Mouse (Mus musculus) retina, adult 2 months (tissue): ENCODE measurements at regions not wholly inside any gene's neighbourhood (a gene's known extent, or its start where the extent isn't known, plus 50 kb on each side); places are given as distances from the start of the nearest gene placed in this dataset.

Source experiments
- DNase-seq: peaks from one replicate; pipeline ENCODE4 v3.0.0-alpha.2; 2012; ENCODE audit warnings: low read depth, low spot score

DNA sequence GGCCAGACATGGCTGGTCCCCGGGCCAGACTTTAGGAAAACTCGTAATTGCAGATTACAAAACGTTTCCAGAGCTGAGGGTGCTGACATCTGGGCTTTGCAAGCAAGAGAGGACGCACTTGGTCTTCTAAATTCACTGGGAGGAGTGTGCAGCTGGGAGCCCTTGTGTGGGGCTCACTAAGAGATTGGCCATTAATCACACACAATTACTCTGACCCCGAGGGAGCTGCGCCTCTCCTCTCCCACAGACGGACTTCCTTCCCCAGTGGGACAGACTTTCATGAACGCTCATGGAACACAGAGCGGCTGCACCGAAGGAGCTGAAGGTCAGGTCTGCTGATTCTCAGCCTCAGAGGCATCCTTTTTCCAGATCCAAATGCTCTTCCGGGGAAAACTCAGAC lies 407.2 kb downstream of the Med13l start:
- DNase-seq = no peak

DNA sequence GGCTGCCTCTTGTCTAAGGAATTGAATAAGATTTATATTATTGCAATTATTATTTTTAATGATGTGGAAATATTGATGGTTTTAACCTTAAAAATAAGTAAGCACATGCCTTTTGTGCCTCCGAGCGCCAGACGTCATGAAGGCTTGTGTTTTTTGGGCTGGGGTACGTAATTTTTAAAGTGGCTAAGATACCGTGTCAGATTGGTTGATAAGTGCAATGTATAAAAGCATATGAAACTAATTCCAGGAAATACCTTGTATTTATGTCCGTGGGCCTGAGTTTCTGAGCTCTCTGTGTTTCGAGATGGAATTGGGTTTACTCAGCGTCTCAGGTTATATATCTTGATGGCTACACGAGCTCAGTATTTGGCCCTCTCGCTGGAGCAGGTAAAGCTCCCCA lies 414.7 kb downstream of the Med13l start:
- no peak for DNase-seq

DNA sequence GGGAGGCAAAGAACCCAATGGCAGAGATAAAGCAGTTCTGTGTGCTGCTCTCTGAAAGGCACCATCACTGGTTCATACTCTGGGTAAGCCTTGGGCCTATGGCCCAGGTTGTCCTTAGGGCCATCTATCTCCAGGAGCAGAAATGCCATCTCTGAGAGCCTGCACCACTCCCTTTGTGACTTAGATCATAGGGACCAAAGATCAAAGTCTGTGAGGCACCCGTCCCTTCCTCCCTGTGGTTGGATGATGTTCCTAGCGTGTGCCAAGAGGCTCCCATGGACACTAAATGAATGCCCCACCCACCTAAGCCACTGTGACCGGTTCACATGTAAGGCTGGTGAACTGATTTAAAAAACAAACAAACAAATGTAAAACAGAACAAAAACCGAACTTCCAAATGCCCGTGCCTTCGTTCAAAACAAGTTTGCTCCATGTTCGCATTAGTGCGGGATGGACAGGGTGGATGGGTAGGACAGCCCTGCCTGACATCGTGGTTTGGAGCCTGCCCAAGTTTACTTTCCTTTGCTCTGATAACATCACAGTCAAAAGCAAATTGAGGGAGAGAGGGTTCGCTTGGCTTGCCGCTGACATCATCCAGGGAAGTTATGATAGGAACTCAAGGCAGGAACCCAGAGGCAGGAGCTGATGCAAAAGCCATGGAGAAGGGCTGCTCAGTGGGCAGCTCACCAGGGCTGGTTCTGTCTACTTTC lies 418.6 kb downstream of the Med13l start:
- no peak for DNase-seq

DNA sequence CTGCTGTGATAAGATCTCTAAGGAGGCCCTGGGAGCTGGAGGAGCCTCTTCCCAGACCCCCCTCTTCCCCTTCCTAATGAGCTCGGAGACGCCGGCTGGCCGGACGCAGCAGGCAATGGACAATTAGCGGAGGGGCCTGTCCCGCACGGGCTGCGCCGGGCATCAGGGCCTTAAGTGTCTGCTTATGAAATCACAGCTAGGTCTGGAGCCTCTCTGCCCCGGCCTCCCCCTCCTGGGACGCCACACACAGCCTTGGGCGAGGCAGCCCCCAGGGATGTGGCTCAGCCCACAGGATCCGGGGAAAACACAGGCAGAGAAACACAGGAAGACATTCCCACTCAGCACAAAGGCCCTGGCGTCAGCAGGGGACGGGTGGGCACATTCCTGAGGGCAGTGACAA lies 420.6 kb downstream of the Med13l start:
- DNase-seq = no peak

DNA sequence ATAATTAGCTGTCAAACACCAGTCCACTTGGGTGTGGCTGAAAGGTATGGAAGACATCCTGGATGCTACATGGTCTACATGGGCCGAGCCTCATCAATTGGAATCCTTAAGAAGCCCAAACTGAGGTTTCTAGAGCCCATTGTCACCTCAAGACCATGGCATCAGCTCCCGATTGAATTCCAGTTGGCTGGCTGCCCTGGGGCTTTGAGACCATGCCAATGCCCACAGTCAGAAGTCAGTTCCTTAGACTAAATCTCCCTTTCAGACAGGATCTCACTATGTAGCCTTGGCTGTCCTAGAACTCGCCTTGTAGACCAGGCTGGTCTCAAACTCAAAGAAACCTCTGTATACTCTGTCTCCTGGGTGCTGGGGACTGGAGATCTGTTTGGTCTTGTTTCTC lies 423.8 kb downstream of the Med13l start:
- no peak for DNase-seq

DNA sequence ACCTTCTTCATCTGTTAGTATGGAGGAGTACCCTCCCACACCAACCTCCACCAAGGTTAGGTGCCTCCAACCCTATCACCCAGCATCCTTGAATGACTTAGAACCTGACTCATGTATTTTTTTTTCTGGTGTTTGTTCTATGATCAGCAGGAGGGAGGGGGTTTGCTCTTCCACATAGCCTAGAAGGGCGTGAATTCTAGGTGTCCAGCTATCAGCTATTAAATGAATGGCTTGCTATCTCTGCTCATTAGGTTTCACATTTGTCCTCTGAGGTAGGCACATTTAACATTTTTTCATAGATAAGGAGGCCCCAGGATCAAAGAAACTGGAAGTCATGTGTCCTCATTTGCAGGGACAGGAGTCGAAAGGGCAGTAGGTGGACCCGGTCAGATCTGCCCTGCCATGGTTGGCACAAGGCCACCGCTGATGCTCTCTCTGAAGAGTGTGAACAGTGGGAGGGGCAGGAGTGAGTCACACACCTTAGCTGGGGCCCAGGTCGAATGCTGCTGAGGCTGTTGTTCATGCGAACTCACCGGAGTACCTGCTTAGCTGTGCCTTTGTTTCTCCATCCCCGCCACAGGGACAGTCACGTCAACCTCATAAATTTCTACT lies 424.4 kb downstream of the Med13l start:
- DNase-seq = no peak

DNA sequence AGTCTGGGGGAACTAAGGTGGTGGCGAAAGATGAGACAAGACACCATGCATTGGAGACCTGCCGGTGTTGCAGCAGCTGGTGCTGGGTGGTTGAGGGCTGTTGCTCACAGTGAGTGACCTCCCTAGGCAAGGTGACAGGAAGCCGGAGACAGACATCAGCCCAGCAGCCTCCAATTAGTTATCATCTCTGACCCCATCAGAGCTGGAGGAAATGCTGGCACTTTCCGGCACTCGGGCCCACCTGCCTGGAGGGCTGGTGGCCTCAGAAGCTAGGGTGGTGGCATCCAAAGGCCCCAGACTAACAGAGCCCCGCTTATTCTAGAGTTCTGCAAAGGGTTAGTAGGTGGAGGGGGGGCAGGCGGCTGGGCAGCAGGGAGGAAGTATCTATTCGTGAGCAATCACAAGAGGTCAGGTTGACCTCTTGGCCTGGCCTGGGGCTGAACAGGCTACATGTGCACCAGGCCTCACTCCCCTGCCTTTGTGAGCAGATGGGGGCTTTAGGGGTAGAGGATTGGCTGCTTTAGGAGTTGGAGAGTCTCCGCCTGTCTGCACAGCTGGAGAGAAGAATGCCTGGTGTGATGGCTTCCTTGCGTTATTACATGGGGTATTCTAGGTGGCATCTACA lies 427.0 kb downstream of the Med13l start:
- no peak for DNase-seq

DNA sequence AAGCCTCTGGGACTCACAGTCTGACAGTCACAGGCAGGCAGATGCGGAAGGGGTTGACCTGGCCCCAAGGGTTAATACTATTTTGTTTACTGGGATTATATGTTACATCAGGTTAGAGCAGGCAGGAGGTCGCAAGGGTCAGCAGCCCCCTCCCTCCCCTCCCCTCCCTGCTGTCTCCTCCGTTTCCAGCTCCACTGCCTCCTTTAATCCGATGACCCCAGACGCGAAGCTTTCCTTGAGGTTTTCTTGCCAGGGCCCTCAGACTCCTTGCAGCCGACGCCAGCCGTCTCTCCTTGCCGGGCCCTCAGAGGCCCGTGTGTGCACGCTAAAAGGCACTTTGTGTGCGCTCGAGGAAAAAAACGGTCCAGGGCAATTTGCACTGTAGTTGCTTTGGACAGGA lies 438.6 kb downstream of the Med13l start:
- DNase-seq = no peak

DNA sequence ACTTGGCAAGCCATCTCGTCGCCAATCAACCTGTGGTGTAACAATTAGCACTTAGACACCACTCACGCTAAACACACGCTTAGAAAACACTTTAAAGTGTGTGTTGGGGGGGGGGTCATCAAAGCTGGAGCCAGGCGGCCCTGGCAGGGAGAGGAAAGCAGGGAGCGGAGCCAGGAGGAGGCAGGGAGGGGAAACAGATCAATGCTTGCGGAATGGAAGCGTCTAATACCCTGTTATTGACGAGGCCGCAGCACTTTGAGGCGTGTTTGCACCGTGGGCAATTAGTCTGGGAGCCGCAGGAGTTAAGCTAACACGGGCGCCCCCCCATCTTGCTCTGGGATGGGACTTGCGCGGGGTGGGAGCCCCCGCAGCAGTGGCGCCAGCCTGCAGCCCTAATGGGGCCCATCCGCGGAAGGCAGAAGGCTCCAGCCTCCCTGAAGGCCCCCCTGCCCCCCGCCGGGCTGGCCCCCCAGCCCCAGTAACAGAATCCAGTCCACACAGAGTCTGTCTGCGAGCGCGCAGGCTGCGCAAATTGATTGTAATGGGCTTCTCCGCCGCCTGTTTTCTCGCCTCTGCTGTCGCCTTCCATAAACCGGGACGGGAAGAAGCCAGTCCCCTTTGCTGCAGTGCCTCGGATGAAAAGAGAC lies 445.5 kb downstream of the Med13l start:
- DNase-seq = no peak

DNA sequence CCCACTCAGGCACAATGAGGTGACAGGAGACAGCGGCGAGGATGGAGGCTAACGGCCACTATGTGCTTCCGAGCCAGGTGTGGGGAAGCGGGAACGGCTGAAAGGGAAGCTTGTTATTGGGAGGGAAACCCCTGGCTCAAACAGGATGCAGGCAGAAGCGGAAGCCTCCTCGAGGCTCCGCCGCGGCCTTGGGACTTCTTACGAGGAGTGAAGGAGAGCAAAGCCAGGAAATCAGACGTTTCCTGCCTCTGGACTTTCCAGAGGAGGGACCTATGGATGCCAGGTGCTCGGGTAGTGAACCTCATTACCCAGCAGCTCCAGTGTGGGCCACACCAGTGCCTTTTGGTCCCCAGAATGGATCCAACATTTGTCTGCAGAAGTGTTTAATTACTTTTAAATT lies 449.6 kb downstream of the Med13l start:
- no peak for DNase-seq

DNA sequence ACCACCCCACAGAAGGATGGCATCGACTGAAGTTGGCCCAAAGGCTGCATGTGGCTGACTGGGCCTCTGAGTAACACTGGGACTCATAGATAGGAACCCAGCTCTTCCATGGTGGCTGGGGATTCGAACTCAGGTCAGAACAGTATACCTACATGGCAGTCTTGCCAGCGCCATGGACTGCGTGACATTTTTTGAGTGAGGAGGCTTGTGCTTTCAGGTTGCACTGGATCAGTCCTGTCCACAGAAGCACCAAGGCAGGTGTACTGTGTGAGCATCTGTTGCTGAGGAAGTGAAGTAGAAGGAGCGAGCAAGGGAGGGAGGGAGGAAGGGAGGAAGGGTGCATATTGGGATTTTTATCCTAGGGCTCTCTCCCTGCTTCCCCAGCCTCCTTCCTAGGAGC lies 454.7 kb downstream of the Med13l start:
- no peak for DNase-seq

DNA sequence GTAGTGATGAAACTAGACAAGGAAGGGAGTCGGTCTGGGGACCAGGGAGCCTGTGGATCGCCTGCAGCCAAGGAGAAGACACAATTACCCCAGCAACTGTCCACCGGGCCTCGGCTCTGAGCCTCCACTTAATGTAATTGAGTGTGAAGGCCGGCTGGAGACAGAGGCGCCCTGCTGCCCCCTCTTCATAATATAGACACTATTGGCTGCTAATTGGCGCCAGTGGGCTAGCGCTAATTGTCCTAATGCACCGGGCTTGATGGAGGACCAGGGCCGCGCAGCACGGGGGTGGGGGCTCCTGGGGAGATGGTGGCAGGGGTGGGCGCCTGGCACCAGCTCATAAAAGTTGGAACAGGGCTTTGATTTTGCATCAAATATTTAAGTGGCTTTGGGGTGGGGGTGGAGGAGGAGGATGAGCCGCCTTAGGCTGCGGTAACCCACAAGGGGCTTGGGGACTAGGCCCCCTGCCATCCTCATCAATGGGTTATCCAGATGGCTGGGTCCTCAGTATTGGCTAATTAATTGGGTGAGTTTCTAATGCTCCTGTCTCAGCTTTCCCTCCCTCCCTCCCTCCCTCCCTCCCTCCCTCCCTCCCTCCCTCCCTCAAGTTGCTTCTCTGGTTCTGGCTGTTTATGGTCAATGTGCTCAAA lies 455.3 kb downstream of the Med13l start:
- no peak for DNase-seq

DNA sequence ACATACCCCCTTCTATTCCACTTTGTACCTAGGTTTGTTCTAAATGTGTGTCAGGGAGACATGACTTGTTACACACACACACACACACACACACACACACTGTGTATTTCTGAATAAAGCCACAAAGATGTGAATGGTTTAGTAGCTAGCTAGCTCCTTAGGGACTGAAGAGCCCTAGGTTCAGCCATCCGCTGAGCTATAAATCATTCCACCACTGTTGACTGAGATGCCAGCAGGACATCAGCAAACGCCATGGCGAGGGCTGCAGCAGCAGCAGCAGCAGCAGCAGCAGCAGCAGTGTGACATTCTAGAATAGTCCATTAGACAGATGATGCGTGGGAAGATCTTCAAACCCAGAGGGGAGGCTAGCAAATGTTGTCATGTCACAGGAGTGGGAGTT lies 455.9 kb downstream of the Med13l start:
- no peak for DNase-seq

DNA sequence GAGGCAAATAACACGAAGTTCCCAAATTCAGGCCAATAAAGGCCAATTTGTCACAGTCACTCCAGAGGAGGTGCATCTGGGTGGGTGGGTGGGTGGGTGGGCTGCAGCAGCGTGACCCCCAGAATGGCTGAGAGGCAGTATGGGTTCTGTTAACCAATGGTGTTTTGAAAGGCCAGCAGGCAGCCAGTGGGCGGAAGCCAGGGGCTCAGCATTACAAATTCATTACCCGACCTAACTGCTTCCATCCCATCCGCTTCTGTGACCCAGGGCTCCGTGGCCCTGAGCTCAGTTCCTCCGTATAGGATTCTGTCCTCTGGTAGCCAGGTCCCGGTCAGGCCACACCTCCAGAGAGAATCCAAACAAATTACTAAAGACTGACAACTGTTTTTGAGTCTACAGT lies 463.5 kb downstream of the Med13l start:
- DNase-seq = no peak

DNA sequence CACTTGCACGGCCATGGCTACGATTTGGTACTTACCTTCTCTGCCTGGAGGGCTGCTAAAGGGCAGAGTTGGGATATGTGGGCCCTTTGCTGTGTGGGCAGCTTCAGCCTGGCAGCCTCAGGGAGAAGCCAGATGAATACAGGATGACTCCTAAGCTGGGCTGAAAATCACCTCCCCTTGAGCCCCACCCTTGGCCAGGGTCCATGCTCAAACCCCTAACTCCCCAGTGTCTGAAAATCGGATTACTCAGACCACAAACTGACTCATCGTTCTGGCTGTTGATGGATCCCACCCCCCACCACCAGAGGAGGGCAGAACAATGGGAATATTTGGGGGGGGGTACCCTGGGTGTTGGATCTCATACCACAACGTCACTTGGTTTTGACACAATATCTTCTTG lies 471.6 kb downstream of the Med13l start:
- no peak for DNase-seq

DNA sequence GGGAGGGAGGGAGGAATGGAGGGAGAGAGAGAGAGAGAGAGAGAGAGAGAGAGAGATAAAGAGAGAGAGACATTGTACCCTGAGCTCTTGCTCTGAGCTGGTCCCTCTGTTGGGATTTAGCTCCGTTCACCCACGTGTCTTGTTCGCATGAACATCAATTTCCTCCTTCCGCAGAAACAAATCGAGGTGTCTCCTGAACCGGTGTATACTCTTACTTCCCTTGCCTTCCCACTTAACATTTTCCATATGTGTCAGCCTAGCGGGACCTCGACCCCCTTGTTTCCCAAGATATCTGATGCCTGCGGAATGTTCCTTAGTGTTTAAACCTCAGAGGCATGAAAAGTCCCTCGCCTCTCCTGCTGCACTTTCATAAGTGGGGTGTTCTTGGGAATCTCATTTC lies 484.1 kb downstream of the Med13l start:
- no peak for DNase-seq

DNA sequence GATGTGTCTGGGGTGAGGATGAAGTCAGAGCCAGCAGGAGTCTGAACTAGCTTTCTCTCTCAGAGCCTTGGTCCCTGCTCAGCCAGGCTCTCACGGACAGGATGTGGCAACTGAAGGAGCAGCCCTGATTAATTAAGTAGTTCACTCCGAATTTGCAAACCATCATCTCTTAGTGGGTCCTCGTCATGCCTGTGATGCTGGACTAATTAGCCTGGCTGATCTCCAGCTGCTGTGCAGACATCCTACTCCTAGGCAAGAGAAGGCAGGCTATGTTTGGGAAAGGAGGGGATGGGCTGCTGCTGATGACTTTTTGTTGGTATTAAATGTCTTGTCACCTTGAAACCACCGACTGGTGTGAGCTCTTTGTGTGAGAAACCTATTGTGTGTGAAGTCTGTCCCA lies 487.1 kb downstream of the Med13l start:
- DNase-seq = no peak

DNA sequence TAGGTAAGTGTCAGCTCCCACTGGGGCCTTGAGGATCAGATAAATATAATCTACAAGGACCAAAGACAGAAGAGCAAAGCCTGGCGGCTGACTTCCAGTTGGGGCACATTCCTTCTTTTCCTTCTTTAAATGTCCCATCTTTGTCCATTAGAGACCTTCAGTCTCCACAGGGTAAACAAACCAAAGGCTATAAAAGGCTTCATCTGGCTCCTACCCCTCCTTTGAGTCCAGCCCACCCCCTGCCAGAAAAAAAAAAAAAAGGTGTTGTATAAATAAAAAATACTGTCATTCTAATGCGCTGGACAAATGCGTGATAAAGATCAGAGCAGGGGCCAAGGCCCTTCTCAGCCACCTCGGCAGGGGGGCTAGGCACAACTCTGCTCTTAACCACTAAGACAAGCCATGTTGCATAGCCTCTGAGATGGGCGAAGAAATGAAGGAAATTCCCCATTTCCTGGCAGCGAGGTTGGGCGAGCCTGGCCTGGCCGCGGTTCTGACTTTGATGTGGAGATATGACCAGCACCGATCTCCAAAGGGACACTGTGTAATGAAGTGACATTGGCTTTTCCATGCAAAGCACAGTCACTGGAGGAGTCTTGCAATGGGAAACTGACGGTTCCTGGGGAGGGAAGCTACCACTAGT lies 492.0 kb downstream of the Med13l start:
- DNase-seq = no peak

DNA sequence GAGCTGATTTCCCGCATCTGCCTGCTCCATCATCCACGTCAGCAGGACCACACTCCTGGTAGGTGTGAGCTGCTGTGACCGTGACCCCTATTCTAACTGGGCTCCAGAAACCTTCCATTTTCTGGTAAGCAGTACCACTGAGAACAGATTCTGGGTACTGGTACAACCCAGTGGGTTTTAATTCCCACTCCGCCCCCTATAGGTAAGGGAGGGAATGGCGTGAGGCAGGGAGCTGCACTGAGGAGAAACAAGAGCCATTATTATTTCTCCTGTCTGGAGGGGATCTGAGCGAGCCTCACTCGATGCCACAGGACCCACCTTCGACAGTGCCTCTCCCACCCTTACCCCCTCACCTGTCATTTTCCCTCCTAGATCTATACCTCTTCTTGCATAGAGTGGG lies 493.3 kb downstream of the Med13l start:
- no peak for DNase-seq

DNA sequence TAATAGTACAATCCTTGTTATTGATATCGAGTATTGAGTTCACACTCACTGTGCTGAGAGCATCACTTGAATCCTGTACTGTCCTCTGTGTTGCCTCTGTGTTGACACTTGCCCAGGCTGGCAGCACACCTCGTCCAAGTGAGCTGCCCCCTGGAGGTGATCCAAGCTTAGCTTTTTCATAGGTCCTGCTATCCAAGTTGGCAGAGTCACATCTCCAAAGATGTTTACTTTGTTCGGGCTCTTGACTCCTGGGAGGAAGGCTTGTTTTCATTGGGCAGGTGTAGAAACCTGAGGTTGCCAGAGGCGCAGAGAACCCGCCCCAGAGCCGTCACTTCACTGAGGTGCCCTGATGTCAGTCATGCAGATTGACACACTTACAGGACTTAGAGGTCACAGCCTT lies 493.9 kb downstream of the Med13l start:
- DNase-seq = no peak

DNA sequence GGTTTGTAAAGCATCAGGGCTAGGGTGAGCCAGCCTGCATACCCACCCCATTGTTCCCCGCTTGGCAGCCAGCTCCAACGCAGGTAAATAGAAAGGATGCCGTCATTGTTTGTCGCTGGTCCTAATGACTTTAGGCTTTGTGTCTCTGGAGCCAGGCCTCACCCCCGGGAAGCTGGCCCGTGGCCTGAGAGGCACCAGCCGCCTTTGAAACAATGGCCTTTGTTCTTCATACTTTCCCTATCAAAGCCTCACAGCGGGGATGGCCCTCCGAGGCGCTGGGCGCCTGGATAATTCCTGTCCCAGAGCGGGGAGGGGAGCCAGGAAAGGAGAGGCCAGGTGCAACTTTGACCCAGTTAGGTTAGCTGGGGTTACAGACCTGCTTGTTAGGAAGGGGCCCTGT lies 495.0 kb downstream of the Med13l start:
- no peak for DNase-seq

DNA sequence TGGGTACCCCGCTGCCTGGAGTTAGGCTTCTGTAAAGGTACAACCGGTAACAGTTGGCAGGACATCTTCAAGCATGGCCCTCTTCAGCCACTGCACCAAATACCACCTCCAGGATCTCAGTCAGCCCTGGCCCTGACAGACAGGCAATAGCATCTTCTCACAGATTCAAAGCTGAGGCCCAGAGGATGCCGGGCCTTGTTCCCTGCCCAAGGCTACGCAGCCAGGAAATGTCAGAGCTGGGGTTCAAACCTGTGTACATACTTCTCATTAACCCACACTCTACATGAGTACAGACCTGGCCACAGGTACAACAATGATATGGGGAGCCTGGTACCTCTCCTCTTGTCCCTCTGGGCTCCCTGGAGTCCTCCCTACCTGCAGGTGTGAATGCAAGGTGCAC lies 497.3 kb downstream of the Med13l start:
- no peak for DNase-seq
